Mouse (Mus musculus): Measurements from ENCODE around the gene Gm9045. TPM values are rescaled to one million over a fixed set of nuclear protein-coding genes. Genes with fewer than 3 reads are reported as not detected.

The Gm9045 gene
- polyA plus RNA-seq, 1 experiment from 2014 or later: not detected

Other genes with a start within 250 kb of the Gm9045 start
- 17.4 and 21.3 TPM in 2 replicates for gene Mdm1, start 196.0 kb downstream of the Gm9045 start, polyA plus RNA-seq (2016; fragmentation: Nextera tagmentation; extraction: Ambion mirVana)
- not detected in 2 replicates for gene Il22, start 132.9 kb downstream of the Gm9045 start, polyA plus RNA-seq (2016; fragmentation: Nextera tagmentation; extraction: Ambion mirVana)
- gene Gm32717, start 97.1 kb downstream of the Gm9045 start, polyA plus RNA-seq (2016; fragmentation: Nextera tagmentation; extraction: Ambion mirVana): not detected in 2 replicates
- gene Gm32802, start 79.1 kb downstream of the Gm9045 start, polyA plus RNA-seq (2016; fragmentation: Nextera tagmentation; extraction: Ambion mirVana): not detected in 2 replicates
- gene Iltifb, start 42.8 kb downstream of the Gm9045 start, polyA plus RNA-seq (2016; fragmentation: Nextera tagmentation; extraction: Ambion mirVana): not detected in 2 replicates
- not detected in 2 replicates for gene Gm9040, start 10.9 kb downstream of the Gm9045 start, polyA plus RNA-seq (2016; fragmentation: Nextera tagmentation; extraction: Ambion mirVana)
- gene Gm9044, start 5.4 kb downstream of the Gm9045 start, polyA plus RNA-seq (2016; fragmentation: Nextera tagmentation; extraction: Ambion mirVana): not detected in 2 replicates
- gene Gm9046, start 5.4 kb upstream of the Gm9045 start, polyA plus RNA-seq (2016; fragmentation: Nextera tagmentation; extraction: Ambion mirVana): not detected in 2 replicates
- not detected in 2 replicates for gene Gm9048, start 10.8 kb upstream of the Gm9045 start, polyA plus RNA-seq (2016; fragmentation: Nextera tagmentation; extraction: Ambion mirVana)
- not detected in 2 replicates for gene Gm9049, start 16.3 kb upstream of the Gm9045 start, polyA plus RNA-seq (2016; fragmentation: Nextera tagmentation; extraction: Ambion mirVana)
- not detected in 2 replicates for gene Ifng, start 103.2 kb upstream of the Gm9045 start, polyA plus RNA-seq (2016; fragmentation: Nextera tagmentation; extraction: Ambion mirVana)

Data from heart, embryonic 12.5 days (tissue).